Mouse (Mus musculus) heart, embryonic 14.5 days (tissue): ENCODE measurements around the gene Rasl12. TPM values are rescaled to one million over a fixed set of nuclear protein-coding genes. Genes with fewer than 3 reads are reported as not detected.

Experiments
- ATAC-seq: fragments of 200-750 bp; cut with Nextera tagmentation; 2 replicates; pipeline ENCODE4 v1.8.0; 2017; ENCODE audit warnings: low read depth, moderate TSS enrichment; ENCODE audit not compliant: insufficient number of reproducible peaks, insufficient read depth, low FRiP score
- H3K27ac ChIP-seq, 2 experiments: fragments of 200-500 bp in 1 of 2; fragments of 300-500 bp in 1 of 2; sonication (generic) in 1 of 2; replicated peaks in 1 of 2; 2 replicates each; pipeline ENCODE4 v1.5.1; 2012 to 2014; ENCODE audit warnings: low read depth in 2 of 2, low read length in 2 of 2, control low read depth in 1 of 2, mild to moderate bottlenecking in 1 of 2, mixed read lengths in 1 of 2; ENCODE audit not compliant: control insufficient read depth in 1 of 2, insufficient read depth in 1 of 2
- H3K27me3 ChIP-seq: fragments of 300-500 bp; sonication (generic); 2 replicates; pipeline ENCODE4 v1.6.1; 2014; ENCODE audit warnings: mild to moderate bottlenecking, low read length, control low read depth; ENCODE audit not compliant: control insufficient read depth, insufficient read depth
- H3K36me3 ChIP-seq: fragments of 300-500 bp; sonication (generic); 2 replicates; pipeline ENCODE4 v1.6.1; 2014; ENCODE audit warnings: mild to moderate bottlenecking, control low read depth, low read length, mixed read lengths; ENCODE audit not compliant: control insufficient read depth, insufficient read depth
- H3K4me1 ChIP-seq, 2 experiments: fragments of 200-500 bp in 1 of 2; fragments of 300-500 bp in 1 of 2; sonication (generic) in 1 of 2; 2 replicates each; pipeline ENCODE4 v1.6.1; 2012 to 2014; ENCODE audit warnings: low read length in 2 of 2, control low read depth in 1 of 2, mixed read lengths in 1 of 2; ENCODE audit not compliant: control insufficient read depth in 2 of 2, insufficient read depth in 2 of 2
- H3K4me2 ChIP-seq: fragments of 300-500 bp; sonication (generic); 2 replicates; pipeline ENCODE4 v1.6.1; 2014; ENCODE audit warnings: mild to moderate bottlenecking, low read length
- H3K4me3 ChIP-seq, 2 experiments: fragments of 200-500 bp in 1 of 2; fragments of 300-500 bp in 1 of 2; sonication (generic) in 1 of 2; 2 replicates each; pipeline ENCODE4 v1.5.1; 2012 to 2014; ENCODE audit warnings: low read length in 2 of 2, mild to moderate bottlenecking in 2 of 2, control low read depth in 1 of 2, low read depth in 1 of 2, moderate library complexity in 1 of 2; ENCODE audit not compliant: control insufficient read depth in 1 of 2, insufficient read depth in 1 of 2
- H3K9ac ChIP-seq: fragments of 300-500 bp; sonication (generic); 2 replicates; pipeline ENCODE4 v1.6.1; 2014; ENCODE audit warnings: mild to moderate bottlenecking, low read length
- H3K9me3 ChIP-seq: fragments of 300-500 bp; sonication (generic); 2 replicates; pipeline ENCODE4 v1.6.1; 2016; ENCODE audit warnings: low read length, control low read depth; ENCODE audit not compliant: control insufficient read depth
- WGBS: fragments of 180-500 bp; shearing (Covaris S2); extraction: QIAGEN DNeasy Blood & Tissue Kit; methylation state at CpG from one replicate; pipeline ENCODE4 v1.1.7; 2014; 5-methylcytosine and 5-hydroxymethylcytosine counted together
- polyA plus RNA-seq: library from polyadenylated mRNA; unstranded; fragments of >200 nt; fragmentation: Nextera tagmentation; extraction: Ambion mirVana; gene quantifications from 2 replicates; pipeline ENCODE4 v1.2.1, GENCODE M21; 2014

Gene Rasl12
- polyA plus RNA-seq, result 5.5 and 6.1 TPM in 2 replicates

DNA sequence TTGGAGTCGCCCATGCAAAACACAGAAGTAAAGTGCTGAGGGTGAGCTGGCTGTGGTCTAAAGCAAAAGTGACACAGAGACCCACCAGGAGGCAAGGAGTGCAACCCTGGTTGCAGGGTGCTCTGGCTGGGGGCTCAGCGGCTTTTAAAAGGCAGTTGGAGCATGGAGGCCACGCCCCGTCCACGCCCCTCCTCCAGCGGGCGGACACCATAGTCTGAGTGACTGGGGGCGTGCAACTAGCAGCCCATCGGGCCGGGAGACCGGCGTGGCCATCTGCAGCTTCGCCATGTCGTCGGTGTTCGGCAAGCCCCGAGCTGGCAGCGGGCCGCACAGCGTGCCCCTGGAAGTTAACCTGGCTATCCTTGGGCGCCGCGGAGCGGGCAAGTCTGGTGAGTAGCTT lies at the start of gene Rasl12:
Rasl12 (plus strand) TSS at position 228 of the 400 bp plus-strand sequence.
- peak within 1 kb of the TSS; percentile 72 for H3K9ac ChIP-seq
- peaks cover 0 to 6% of the 10 kb centered on the region in 2 experiments; a peak in 2 of 4 replicates for H3K4me1 ChIP-seq
- H3K9me3 ChIP-seq, result no peaks in the 10 kb centered on the region
- H3K4me3 ChIP-seq, result peak within 1 kb of the TSS; percentile 56 to 62
- ATAC-seq, result peak; percentile 47; the same call in 1 of the 2 replicates
- peak within 1 kb of the TSS; percentile 85 for H3K4me2 ChIP-seq
- H3K27me3 ChIP-seq, result no peaks in the 10 kb centered on the region; the same call in 1 of the 2 replicates
- H3K27ac ChIP-seq, result no peak within 1 kb of the TSS; a peak in 1 of 4 replicates
- WGBS, result under 1% methylated on average over 24 of the region's 24 CpGs
- no peaks in the 10 kb centered on the region for H3K36me3 ChIP-seq

DNA sequence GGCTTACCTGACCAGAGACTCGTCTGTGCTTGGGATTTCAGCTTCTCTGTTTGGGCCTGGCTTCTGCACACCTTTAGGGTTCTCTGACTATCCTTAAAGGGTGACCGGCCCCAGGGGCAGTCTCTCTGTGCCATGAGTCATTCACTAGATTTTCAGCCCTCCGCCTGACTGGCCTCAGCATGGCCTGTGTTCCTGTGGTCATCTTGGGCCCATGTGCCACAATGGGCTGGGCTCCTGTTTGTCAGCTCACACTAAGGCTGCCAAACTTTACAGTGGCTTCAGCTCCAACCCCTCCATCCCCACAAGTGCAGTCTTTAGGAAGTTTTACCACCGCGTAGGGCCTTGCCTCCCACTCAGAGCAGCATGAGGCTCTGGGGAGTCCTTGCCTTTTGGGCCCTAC lies 45.1 kb upstream of the Rasl12 start:
- Histone ChIP-seq H3K9me3 (no peaks in the 10 kb centered on the region), H3K36me3 (peaks cover 43% of the 10 kb centered on the region), H3K9ac (no peak overlapping the region), H3K4me3 (no peak overlapping the region), H3K27ac (no peak overlapping the region), H3K27me3 (no peaks in the 10 kb centered on the region), H3K4me2 (no peak overlapping the region), H3K4me1 (peaks cover 0 to 12% of the 10 kb centered on the region in 2 experiments; a peak in 2 of 4 replicates)
- ATAC-seq, result no peak
- 78% methylated on average over 5 of the region's 5 CpGs for WGBS

DNA sequence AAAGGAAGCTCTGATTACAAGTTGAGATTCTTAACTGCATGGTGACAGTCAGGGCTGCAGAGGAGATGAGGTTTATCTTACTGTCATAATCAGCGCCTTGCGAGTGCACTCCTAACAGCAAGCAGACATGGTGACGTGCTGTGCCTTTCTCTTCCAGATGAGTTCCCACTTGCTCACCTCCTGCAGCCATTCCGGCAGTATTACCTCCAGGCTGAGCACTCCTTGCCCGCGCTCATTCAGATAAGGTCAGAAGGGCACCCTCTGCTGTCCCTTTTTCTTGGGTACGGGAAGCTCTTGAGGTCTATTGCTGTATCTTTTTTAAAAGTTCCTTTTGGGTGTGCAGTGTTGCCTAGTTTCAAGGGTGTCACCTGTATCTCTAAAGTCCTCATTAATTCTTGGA lies 41.7 kb upstream of the Rasl12 start:
- Histone ChIP-seq H3K4me1 (peaks cover 6 to 13% of the 10 kb centered on the region in 2 experiments), H3K4me3 (no peak overlapping the region), H3K9me3 (no peaks in the 10 kb centered on the region), H3K4me2 (no peak overlapping the region), H3K9ac (no peak overlapping the region), H3K27me3 (no peaks in the 10 kb centered on the region), H3K27ac (no peak overlapping the region), H3K36me3 (peaks cover 76% of the 10 kb centered on the region)
- no peak for ATAC-seq
- WGBS, result 75% methylated on average over 7 of the region's 7 CpGs

DNA sequence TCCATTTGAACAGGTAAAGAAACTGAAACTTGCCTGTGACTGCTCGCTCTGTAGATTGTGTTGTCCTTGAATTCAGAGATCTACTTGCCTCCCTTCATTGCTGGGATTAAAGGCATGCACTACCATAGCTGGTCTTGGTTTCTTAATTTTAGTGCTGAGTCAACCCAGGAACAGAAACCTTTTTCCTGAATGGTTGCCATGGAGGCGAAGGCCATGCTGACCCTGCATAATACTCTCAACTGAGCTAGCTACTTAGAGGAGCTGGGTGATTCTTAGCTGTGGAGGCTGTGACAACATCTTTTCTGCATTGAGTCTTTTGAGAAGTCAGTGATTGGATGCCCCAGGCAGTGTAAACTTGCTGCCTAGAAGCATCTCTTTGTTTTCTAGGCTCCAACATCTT lies 41.3 kb upstream of the Rasl12 start:
- peaks cover 79% of the 10 kb centered on the region for H3K36me3 ChIP-seq
- no peak overlapping the region for H3K4me3 ChIP-seq
- no peak overlapping the region for H3K9ac ChIP-seq
- H3K9me3 ChIP-seq, result no peaks in the 10 kb centered on the region
- no peaks in the 10 kb centered on the region for H3K27me3 ChIP-seq
- H3K4me1 ChIP-seq, result peaks cover 6 to 13% of the 10 kb centered on the region in 2 experiments
- 97% methylated on average over 2 of the region's 2 CpGs for WGBS
- no peak overlapping the region for H3K4me2 ChIP-seq
- no peak overlapping the region for H3K27ac ChIP-seq
- ATAC-seq, result no peak

DNA sequence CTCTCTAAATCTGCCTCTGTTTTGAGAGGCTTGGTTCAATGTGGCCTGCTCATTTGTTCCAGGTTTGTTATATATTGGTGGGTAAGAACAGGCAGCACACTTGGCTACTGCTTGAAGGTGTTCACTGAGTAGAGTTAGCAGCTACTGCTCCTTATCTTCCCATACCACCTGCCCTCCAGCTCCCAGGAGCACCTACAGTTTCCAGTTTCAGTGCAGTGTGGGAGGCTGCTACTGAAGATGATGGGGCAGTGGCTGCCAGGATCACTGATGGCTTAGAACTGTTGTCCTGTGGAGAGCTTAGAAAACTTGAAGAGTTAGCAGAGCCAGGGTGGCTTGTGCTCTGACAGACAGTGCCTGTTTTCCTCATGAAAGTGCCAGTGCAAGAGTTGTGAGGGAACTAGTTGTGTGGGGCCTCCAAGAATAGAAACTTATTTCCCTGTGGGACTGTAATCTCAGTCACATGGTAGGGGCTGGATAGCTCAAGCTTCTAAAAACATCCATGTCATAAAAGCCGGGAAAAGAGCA lies 39.3 kb upstream of the Rasl12 start:
- Histone ChIP-seq H3K4me3 (no peak overlapping the region), H3K27ac (peak overlapping the region; percentile 61 to 76), H3K9me3 (no peaks in the 10 kb centered on the region), H3K4me2 (peak overlapping the region; percentile 13; the same call in 1 of the 2 replicates), H3K36me3 (peaks cover 78% of the 10 kb centered on the region), H3K9ac (0 out of 2 replicates have a peak overlapping the region, but pooled peaks have one; percentile 1), H3K4me1 (peaks cover 10 to 20% of the 10 kb centered on the region in 2 experiments), H3K27me3 (no peaks in the 10 kb centered on the region)
- ATAC-seq, result no peak
- 35% methylated on average over 1 of the region's 1 CpGs for WGBS

DNA sequence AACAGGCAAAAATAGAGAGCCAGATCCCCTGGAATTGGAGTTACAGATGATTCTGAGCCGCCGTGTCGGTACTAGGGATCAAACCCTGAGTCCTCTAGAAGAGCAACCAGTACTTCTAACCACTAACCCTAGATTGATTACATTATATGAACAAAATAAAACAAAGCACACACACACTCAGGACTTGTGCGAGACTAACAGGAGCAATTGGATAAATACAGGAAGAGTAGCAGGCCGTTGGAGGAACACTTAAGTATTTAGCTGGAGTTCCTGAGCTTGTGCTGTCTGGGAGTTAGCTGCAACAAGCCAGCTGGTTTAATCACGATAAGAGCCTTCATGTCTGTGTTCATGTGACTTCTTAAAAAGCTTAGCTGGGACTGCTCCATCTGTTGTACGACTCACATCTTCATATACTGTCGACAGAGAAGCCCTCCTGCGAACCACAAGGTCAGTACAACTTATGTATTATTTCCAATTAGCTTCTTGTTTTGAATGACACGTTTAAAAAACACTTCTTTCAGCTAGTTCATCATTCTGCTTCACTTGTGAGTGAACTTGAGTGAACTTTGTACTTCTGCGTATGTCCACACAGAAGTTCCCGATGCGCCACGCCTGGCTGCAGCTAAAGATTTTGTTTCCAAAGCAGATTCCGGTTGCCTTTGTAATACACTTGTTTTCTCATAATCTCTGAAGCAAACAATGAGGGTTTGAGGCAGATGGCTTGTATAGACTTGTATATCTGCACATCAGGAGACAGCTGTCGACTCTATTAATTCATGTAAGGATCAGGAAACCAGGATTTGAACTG lies 37.5 kb upstream of the Rasl12 start, which contains the start of gene Ubap1l:
Ubap1l (plus strand) TSS at position 401 of the 808 bp plus-strand sequence.
- H3K9ac ChIP-seq, result no peak within 1 kb of the TSS
- ATAC-seq, result no peak
- WGBS, result 80% methylated on average over 16 of the region's 16 CpGs
- H3K4me3 ChIP-seq, result no peak within 1 kb of the TSS
- peak within 1 kb of the TSS in 1 of 2 experiments; percentile 14; a peak in 1 of 4 replicates for H3K27ac ChIP-seq
- H3K27me3 ChIP-seq, result no peaks in the 10 kb centered on the region
- peaks cover 59% of the 10 kb centered on the region for H3K36me3 ChIP-seq
- H3K9me3 ChIP-seq, result no peaks in the 10 kb centered on the region
- no peak within 1 kb of the TSS for H3K4me2 ChIP-seq
- peaks cover 11 to 24% of the 10 kb centered on the region in 2 experiments for H3K4me1 ChIP-seq

DNA sequence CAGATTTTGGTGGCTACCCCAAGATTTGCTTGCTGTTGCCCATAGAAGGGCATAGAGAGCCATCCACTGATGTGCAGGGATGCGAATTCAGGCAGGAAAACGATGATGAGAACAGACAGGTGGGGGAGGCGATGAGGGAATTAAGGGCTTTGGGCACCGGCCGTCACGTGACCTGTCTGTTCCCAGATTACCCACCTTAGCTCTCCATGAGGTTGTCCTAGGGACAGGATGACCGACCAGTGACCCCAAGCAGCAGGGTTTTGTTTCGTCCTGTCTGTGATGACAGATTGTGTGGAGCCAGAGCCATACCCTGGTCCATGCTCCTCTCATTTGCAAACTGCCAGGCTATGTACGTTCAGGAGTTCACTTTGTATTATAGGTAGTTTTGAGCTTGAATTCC lies 34.6 kb upstream of the Rasl12 start:
- Histone ChIP-seq H3K4me3 (no peak overlapping the region), H3K9me3 (no peaks in the 10 kb centered on the region), H3K27me3 (no peaks in the 10 kb centered on the region), H3K36me3 (peaks cover 34% of the 10 kb centered on the region), H3K4me2 (peak overlapping the region; percentile 23), H3K27ac (0 out of 4 replicates have a peak overlapping the region, but pooled peaks of 1 of the 2 experiments have one; percentile 30), H3K9ac (no peak overlapping the region), H3K4me1 (peaks cover 9 to 20% of the 10 kb centered on the region in 2 experiments)
- 25% methylated on average over 9 of the region's 9 CpGs for WGBS
- ATAC-seq, result peak; percentile 74; the same call in 1 of the 2 replicates
